Mouse (Mus musculus): ENCODE measurements at regions not wholly inside any gene's neighbourhood (a gene's known extent, or its start where the extent isn't known, plus 50 kb on each side); places are given as distances from the start of the nearest gene placed in this dataset.

DNA sequence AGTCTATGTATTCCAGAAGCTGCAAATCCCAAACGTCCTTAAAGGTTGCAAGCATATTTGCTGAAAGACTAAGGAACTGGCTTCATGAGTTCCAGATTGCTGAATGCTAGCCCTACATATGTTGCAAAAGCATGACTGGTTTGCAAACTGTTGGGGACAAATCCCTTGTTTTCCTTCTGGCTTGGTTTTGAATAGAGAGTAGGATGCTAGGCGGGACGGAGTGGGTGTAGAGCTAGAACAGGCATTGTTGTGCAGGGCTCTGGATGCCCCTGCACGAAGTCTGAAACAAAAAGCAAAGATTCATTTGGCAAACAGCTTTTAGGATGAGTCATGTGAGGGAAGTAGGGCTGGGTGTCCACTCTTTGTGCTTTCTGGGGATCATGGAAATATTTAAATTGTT, 500.9 kb upstream of the Cnksr2 start:
- DNase-seq (ENCODE audit: inconsistent ontology term) = peak; percentile 58

DNA sequence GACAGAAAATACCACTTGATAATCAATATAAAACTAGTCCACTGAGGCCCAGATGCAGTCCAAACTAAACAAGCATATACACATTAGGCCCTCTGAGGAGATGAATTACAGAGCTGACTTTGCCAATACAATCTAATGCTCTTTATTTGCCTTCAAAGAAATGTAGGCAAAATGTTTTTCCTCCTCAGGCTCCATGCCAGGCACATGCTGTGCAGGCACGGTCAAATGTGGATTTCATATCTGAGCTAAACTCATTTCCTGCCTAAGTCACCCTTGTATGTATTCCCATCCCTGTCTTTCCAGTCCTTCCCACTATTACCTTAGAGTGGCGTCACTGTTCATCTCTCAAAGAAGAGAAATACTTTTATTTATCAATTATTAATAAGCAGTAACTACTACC, 534.8 kb upstream of the Cnksr2 start:
- no peak for DNase-seq (ENCODE audit: inconsistent ontology term)

DNA sequence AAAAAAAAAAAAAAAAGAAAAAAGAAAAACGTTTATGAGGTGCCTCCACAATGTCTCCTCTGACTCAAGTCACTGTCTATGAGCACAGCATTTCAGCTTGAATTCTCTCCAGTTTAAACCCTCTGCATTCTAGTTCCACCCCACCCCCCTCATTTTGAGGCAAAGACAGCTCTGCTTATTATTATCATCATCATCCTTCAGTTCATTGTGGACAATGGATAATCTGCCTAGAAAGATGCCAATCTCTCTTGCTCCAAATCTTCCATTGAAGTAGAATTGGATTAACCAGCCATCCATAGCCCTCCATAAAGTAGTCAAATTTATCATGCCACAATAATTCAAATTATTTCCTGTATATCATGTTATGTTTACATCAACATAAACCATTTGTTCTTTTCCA, 570.0 kb upstream of the Cnksr2 start:
- peak; percentile 52 for DNase-seq (ENCODE audit: inconsistent ontology term)

DNA sequence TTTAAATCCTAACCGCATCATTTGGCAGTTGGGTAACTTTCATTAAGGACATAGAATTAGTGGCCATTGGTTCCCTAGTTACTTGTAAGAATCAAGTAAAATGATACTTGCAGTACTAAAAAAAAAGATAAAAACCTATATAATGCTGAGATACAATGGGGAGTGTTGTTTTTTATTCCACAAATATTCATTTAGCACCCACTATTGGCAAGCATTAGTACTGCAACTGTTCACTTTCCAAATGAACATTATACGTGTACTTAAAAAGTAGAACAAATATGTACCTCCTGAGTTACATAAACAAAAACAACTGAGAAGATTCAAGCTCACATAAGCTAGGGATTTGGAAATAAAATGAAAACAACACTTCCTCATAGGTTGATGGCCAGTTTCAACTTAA, 570.5 kb upstream of the Cnksr2 start:
- peak; percentile 4 for DNase-seq (ENCODE audit: inconsistent ontology term)

DNA sequence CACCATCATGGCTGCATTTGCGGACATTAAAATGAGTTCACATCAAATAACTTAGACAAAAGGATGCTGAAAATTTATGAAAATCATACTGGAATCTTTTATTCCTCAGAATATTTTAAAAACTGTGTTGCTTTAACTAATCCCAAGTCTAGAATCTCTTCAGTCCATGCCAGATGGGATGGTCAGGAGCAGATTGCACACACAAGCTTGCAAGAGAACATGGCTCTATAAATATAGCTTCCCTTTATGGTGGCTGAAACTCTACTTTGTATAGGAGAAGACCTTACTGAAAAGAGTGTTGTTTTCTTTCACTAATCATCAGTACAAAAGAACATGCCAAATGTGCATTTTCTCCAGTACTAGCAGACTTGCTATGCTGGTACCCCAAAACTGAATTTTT, 570.9 kb upstream of the Cnksr2 start:
- no peak for DNase-seq (ENCODE audit: inconsistent ontology term)

DNA sequence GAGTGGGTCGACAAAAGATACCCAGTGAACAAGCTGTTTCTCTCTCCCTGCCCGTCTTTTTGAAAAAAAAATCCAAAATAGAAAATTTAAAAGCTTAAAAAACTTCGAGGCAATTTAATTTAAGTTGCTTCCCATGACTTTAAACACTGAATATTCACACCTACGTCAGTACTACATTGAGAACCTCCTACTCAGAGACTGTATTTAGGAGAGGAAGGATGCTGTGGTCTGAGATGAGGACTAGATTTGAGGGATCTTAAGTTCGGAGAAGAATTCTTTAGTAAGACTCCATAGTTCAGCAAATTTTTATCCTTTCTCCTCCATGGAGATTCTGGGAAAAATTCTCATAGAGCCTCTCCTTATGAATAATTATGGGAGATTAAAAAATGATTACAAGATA, 571.4 kb upstream of the Cnksr2 start:
- no peak for DNase-seq (ENCODE audit: inconsistent ontology term)

DNA sequence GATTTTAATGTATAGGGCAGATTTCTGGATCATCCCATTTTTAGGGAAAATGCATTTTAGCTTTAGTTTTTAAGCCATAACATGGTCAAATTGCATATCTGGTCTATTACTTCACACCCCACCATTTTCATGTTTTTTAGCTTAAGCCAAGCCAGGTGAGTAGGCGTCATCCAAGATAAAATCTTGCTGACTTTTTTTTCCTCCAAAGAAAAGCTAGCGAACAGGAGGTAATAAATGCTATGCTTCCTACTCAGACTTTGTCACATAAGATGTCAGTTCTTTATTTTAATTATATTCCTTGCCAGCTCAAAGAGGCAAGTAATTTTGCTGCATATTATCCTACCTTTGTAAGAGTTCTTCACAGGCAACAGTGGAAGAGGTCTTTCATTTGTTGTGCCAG, 572.0 kb upstream of the Cnksr2 start:
- DNase-seq (ENCODE audit: inconsistent ontology term) = no peak

DNA sequence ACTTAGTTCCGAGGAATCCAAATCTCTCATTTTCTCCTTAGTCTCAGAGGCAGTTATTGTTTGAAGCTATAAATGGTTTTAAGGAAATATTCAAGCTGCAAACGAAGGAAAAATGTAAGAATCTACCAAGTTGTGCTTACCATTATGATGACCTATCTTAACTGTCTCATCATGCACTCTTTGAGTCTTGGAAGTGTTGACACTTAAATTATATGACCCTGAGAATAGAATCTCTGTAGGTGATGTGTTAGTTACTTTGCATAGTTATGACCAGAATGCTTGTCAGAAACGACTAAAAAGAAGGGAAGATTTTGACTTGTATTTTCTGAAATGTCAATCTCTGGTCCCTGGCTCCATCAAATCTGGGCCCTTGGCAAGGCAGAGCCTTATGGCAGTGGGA, 582.7 kb upstream of the Rps6ka3 start:
- DNase-seq (ENCODE audit: inconsistent ontology term) = no peak

DNA sequence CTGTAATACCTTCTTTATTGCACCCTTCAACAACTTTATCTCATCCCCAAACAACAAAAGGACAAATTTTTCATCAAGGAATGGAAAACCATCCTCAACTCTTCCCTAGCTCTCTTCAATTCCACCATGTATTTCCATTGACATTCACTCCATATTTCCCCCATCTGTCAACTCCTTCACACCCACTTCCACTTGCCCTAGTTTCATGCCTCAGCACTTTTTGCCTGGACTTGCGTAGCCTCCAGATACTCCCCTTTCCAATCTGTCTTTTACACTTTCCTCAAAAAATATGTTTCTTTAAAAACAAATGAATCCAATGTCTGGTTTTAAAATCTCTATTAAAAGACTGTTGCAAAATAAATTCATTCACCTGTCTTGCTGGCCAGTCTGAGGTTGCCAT, 577.7 kb upstream of the Rps6ka3 start:
- DNase-seq (ENCODE audit: inconsistent ontology term) = no peak

DNA sequence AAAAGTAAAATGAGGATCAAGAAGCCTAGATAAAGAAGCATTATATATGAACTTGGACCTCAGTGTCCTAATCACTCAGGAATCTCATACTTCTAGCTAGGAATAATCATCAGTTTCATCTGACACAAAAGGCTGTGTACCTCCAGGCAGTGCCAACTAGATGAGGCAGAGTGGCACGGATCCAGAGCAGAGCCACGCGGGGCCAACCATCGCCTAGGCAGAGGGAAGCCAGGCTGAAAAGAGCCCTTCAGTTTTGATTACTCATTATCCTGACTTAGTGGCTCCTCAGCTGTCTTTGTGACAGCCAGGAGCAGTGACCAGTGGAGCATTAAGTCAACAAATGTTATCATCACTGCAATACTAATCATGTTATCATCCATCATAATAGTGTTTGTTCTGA, 557.9 kb upstream of the Rps6ka3 start:
- peak; percentile 89 for DNase-seq (ENCODE audit: inconsistent ontology term)

DNA sequence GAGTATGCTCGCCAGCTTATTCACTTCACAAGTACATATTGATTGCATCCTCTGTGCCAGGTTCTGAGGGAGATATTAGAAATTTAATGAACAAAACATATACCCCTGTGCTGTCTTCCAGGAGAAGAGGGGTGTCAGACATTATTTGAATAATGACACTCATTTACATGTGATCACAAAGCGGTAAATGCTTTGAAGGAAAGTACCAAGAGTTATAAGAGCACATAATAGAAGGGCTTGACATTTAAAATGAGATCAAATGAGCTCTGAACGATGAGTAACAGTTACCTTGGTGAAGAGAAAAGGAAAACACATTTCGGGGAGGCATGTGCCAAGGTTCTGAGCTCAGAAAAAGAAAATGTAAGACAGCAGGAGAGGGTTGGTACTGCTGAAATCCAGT, 553.9 kb upstream of the Rps6ka3 start:
- no peak for DNase-seq (ENCODE audit: inconsistent ontology term)

DNA sequence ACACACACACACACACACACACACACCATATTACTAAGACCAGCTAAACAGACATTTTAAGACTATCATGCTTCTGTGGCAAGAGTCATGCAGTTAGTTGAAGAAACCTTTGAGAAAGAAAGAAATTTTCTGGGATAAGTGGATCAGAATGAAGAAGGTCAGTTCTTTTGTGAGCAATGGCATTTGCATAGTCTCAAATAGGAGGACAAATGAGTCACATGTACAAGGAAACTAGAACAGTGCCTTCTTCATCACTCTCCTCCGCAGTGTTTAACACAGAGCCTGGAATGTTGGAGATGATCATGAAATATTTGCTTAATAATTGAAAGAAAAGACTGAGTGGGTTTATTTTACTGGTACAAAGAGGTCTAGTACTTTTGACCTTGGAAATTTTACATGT, 515.9 kb upstream of the Rps6ka3 start:
- peak; percentile 56 for DNase-seq (ENCODE audit: inconsistent ontology term)

DNA sequence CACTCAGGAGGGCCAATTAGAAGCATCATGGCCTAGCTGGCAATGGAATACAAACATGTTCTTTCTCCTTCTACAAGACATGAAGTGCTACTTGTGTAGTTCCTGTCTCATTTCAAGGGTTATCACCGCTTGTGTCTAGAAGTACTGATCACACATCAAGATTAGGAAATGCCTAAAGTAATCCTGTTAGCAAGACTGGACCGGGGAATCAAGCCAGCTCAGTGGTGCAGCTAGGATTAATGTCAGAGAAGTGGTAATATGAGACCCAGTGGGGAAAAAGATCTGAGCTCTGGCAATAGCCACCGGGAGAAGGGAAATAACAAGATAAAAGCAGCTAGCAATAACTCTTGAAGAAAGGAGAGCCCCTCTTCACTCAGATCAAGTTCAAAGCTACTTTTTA, 506.7 kb upstream of the Rps6ka3 start:
- peak; percentile 8 for DNase-seq (ENCODE audit: inconsistent ontology term)

DNA sequence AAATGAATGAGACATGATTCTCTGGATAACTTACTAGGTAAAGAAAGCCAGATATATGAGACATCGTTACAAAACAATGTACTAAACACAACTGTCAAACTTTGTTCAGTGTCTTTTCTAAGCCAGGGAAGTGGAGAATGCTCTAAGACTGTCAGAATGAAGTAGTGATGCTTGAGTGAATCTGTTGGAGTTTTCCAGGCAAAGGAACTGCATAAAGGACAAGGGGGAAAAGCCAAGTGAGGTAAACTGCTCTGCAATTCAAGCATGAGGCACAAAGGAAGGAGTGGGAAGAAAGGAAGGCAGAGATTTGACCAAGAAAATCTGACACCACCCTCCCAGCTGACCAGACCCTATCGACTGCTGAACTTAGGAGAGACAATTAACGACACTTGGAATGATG, 500.3 kb upstream of the Rps6ka3 start:
- peak; percentile 87 for DNase-seq (ENCODE audit: inconsistent ontology term)

DNA sequence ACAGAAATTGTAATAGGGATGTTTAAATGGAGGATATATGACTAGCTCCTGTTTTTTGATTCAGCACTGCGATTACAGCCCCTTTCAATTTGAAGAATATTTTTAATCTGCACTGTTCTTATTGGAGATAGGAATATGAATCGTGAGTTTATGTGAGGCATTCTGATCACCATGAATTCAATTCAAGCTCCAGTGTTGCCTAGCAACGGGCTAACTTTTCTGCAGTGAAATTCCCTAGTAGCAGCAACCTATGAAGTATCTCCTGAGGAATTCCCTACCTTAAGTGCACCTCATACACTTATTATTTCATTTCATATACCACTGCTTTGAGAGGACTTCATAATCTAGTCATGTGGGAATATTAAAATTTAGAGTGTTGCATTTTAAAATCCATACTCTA, 465.4 kb upstream of the Rps6ka3 start:
- DNase-seq (ENCODE audit: inconsistent ontology term) = peak; percentile 25

DNA sequence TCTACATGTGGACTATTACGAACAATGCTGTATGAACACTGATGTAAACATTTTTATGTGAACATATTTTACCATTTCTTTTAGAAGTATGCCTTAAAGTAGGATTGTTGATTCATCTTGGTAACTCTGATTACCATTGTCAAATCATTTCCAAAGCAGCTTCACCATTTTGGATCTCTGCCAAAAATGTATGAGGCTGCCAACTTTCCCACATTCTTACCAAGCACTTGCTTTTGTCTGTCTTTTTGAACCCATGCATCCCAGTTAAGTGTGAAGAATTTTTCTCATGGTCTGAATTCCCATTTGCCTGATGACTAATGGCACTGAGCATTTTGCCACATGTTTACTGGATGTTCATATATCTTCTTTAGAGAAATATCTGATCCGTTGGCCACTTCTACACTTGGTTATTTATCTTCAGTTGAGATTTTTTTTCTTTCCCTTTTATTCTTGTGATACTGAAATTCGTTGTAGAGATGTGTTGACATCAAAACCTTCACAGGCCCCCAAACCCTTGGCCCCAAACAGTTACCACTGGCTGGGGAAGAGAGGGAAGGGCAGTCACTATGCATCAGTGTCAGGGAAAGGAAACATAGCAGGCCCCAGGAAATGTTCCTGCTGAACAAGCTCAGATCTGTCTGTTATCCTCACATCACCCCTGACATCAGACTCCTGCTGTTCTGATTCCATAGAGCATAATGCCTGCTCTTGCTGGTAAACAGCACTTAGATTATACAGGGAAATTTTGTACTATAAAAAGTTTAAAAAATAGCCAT, 464.2 kb upstream of the Rps6ka3 start:
- DNase-seq (ENCODE audit: inconsistent ontology term) = peak; percentile 88

All from Muller cell, postnatal 12 days (primary cell).